Mouse (Mus musculus) adrenal gland, postnatal 25 days (tissue): Measurements from ENCODE around the gene Abi3bp. TPM values are rescaled to one million over a fixed set of nuclear protein-coding genes. Genes with fewer than 3 reads are reported as not detected.
A peak's percentile ranks its signal among the peaks of the same experiment; 100 is the strongest.

Experiments used
- DNase-seq: peaks from one replicate; pipeline ENCODE4 v3.0.0; 2021; ENCODE audit warnings: mixed read lengths
- long read RNA-seq: library from polyadenylated mRNA; stranded (forward); transcript quantifications from one replicate; pipeline ENCODE4 v2.0.0, GENCODE M21; 2021
- total RNA-seq: library from RNA; stranded (reverse); gene quantifications from 2 replicates; pipeline ENCODE4 v1.2.3, GENCODE M21; 2021

Gene Abi3bp
- 4.2 and 5.5 TPM in 2 replicates for total RNA-seq
- long read RNA-seq = 0 reads

DNA sequence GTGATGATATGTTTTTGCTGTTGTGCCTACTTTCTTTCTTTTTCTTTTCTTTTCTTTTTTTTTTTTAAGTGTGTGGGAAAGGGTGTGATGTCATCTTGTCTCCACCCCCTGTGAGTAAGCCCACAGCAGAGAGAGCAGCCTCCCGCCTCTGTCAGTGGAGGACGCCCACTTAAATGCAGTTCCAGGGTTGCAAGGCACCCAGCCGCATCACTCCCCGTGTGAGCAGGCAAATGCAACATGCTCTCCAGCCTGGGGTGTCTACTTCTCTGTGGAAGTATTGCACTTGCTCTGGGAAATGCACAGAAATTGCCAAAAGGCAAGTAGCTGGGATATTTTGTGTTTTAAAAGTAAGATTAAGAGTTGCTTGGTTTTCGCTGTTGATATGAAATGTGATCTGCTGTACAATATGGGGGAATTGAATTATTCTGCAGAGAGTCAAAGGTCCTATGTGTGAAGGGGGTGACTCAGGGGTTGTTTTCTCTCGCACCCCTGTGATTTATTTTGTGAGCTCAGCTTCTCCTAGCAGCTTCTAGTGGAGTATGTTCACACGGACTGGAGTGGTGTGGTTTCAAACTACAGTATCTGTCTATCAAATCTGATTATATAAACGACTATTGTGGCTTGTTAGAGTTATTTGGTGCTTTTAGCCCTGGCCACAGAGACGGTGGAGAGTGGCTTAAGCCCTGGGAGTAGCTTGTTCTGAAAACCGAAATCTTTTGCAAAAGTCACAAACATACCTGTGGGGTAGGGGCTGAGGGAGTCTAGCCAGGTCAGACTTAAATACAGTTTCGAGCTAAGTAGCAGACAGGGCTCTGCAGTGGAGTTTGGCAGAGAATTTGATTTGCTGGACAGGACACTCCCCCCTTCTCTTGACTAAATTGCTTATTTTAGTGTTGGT, at the start of gene Abi3bp:
Gene Abi3bp (plus strand): TSS at position 202 of the 898 bp plus-strand sequence.
- peak; percentile 42 for DNase-seq

GRCm38 (mm10) chr16:56435293-56436185, 42.1 kb upstream of the Abi3bp start:
- DNase-seq = no peak

GRCm38 (mm10) chr16:56440243-56440642, 37.4 kb upstream of the Abi3bp start:
- DNase-seq = no peak

GRCm38 (mm10) chr16:56441113-56441512, 36.6 kb upstream of the Abi3bp start:
- no peak for DNase-seq

DNA sequence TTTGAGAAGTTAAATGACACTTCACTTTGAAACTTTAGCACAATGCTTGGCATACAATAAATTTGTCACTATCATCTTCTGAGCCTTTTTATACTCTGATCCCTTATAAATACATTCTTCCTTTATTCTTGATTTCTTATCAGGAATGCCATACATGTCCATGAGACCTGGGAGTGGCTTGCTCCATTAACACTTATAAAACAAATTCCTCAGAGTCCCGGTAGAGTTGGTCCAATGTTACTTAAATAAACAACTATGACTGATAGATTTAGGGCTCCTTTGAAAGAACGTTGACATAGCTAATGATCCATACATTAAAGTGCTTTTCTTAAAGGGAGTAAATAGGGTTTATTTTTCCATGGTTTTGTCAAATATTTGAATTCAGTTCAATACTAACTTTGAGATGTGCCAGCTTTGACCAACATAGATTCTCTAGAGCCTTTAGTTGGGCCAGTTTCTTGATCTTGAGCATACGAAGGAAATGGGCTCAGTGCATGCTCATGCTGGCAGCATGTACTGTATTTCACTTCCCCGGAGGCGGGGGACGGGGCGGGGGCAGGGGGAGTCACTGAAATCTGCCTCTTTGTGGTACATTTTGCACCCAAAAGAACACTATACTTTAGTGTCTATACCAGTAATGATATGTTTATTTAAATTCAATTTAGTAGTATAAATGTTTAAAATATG, 35.9 kb upstream of the Abi3bp start:
- no peak for DNase-seq

- no peak for DNase-seq
Observed at GRCm38 (mm10) chr16:56451482-56451881, 26.2 kb upstream of the Abi3bp start.

DNA sequence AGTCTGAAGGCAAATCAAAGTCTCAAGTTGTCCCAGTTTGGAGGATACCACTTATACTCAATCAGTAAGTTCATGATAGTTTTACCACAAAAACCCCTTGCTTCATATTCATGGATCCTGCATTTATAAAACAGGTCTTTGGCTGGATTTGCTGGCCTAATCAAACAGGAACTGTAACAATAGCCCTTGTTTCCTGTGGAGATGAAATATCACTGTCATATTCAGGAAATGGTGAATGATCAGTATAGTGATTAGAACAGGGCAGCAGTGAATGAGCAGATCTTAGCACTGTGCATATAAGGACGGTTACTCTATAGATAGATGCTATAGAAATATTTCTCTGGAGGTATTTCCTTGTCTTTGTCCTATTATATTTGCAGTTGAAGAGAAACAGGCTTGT, 25.8 kb upstream of the Abi3bp start:
- DNase-seq = no peak

DNA sequence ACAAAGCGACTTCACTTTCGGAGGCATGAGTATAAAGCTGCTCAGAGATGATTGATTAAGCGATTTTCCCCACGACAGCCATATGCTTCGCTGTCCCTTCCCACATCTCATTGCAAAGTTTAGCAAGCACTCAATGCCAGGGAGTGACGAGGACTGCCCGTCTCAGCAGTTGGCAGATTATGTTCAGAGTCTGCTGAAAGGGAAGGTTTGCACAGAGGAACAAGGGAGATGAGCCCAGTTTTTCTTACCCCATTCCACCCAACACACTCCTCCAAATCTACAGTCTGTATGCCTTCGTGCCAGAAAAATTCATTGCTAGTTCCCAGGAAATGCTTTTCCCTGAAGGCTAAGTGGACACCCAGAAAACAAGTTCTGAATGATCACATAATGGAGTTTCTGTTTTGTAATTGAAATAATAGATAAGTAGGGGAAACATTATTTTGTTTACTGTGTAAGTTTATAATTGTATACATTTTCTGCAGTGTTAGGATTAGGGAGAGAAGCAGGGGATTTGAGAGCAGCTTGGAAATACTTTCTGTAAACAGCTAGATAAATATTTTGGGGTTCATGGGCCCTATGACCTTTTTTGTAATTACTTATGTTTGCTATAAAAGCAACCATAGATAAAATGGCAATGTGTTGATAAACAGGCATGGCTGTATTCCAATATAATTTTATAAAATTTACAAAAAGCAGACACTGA, 19.5 kb upstream of the Abi3bp start:
- no peak for DNase-seq

GRCm38 (mm10) chr16:56473160-56473559, 4.5 kb upstream of the Abi3bp start:
- DNase-seq = no peak

- DNase-seq = no peak
Observed at GRCm38 (mm10) chr16:56475676-56476075, 2.0 kb upstream of the Abi3bp start.

- DNase-seq = peak; percentile 11
Observed at GRCm38 (mm10) chr16:56478575-56479191, 1.0 kb downstream of the Abi3bp start.

- DNase-seq = no peak
Observed at GRCm38 (mm10) chr16:56483466-56483865, 5.8 kb downstream of the Abi3bp start.

GRCm38 (mm10) chr16:56486461-56486860, 8.8 kb downstream of the Abi3bp start:
- no peak for DNase-seq

DNA sequence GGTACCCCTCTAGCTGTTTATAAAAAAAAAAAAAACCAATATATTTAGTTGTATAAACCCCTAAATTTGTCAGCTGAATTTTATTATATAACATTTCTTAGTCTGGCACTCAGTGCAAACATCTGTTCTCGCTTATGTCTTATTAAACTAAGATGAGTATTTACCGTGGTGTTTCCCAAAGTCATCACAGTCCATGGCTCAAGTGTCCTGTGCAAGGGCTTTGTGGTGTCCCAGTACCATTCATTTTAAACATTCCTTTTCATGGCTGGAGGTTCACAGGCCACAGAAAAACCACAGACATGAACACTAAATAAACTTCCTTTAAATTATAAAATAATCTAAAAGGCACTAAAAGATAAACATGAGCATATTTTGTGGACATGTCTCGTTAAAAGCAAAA, 13.2 kb downstream of the Abi3bp start:
- DNase-seq = no peak

GRCm38 (mm10) chr16:56495266-56495665, 17.6 kb downstream of the Abi3bp start:
- DNase-seq = no peak

DNA sequence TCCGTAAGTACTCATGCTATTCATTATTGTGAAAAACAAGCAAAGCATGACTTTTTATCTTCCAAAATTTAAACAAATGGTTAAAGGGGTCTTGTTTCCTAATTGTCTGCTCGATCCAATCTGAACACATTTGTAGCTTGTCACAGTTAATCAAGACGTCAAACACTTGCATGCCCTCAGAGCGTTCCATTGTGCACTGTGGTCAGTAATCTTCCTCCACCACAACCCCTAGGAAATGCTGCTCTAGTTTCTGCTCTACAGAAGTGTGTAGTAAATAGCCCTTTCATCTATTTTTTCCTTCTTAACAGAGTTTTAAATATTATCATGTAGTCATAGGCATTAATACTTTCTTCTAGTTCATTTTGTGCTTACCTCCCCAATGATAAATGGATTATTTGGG, 19.1 kb downstream of the Abi3bp start:
- DNase-seq = no peak

- DNase-seq = no peak
Observed at GRCm38 (mm10) chr16:56498680-56499079, 21.0 kb downstream of the Abi3bp start.

- DNase-seq = no peak
Observed at GRCm38 (mm10) chr16:56500441-56500840, 22.8 kb downstream of the Abi3bp start.

- DNase-seq = no peak
Observed at GRCm38 (mm10) chr16:56501101-56501500, 23.4 kb downstream of the Abi3bp start.

- no peak for DNase-seq
Observed at GRCm38 (mm10) chr16:56501513-56501912, 23.8 kb downstream of the Abi3bp start.

DNA sequence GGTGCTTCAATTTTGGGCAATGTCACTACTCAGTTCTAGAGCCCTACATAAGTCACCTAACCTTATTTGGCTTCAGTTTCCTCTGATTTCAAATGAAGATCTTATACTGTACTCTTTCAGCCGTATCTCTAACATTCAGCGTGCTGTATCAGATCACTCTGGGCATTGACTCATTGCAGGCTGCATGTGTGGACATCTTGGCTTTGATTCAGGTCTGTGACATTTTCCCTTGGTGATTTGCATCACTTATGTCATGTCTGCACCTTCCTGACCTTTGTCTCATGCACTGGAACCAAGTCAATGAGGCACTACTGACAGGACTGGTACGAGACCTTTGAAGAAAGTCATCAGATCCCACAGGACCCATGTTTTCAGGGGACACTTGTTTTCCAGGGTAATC, 24.5 kb downstream of the Abi3bp start:
- no peak for DNase-seq
